Mouse (Mus musculus): Measurements from ENCODE around the gene Btbd35f16. TPM values are rescaled to one million over a fixed set of nuclear protein-coding genes. Genes with fewer than 3 reads are reported as not detected.

Gene Btbd35f16
- not detected in 4 replicates for total RNA-seq (2023; ENCODE audit: inconsistent age)

DNA sequence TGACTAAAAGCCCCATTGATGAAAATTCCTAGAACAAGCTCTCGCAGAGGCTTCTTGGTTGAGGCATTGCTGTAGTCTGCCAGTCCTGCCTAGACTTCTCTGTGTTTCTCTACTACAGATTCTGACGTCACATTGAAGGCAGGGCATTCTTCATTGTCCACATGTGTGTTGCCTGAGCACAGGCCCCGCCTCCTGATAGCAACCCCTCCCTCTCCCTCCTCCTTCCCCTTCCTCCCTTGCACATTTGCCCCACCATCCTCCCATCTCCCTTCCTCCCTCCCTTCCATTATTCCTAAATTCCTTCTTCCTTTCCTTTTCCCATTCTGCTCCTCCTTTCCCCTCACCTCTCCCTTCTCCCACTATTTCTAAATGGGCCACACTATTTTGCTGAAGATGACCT lies at the start of gene Btbd35f16:
TSS of gene Btbd35f16 (minus strand) at position 101 of the 400 bp plus-strand sequence.

Other genes starting within 250 kb of the Btbd35f16 start
- gene Btbd35f10, start 204.1 kb downstream of the Btbd35f16 start, total RNA-seq (2023; ENCODE audit: inconsistent age) = not detected in 4 replicates
- not detected in 4 replicates for gene Btbd35f3, start 80.7 kb upstream of the Btbd35f16 start, total RNA-seq (2023; ENCODE audit: inconsistent age)
- not detected in 4 replicates for gene Btbd35f28, start 239.6 kb upstream of the Btbd35f16 start, total RNA-seq (2023; ENCODE audit: inconsistent age)